Mouse (Mus musculus) forebrain, embryonic 11.5 days (tissue): ENCODE measurements around the gene Adprhl1. TPM values are rescaled to one million over a fixed set of nuclear protein-coding genes. Genes with fewer than 3 reads are reported as not detected.

ENCODE experiments used
- ATAC-seq: fragments of 200-750 bp; cut with Nextera tagmentation; replicated peaks from 2 replicates; pipeline ENCODE4 v1.8.0; 2017; ENCODE audit warnings: moderate TSS enrichment; ENCODE audit not compliant: low FRiP score
- DNase-seq: peaks from one replicate; pipeline ENCODE4 v3.0.0-alpha.2; 2017; ENCODE audit warnings: low spot score
- H3K27ac ChIP-seq: fragments of 300-500 bp; sonication (generic); 2 replicates; pipeline ENCODE4 v1.5.1; 2014; ENCODE audit warnings: low read depth, low read length
- H3K27me3 ChIP-seq: fragments of 300-500 bp; sonication (generic); 2 replicates; pipeline ENCODE4 v1.6.1; 2014; ENCODE audit warnings: mild to moderate bottlenecking, low read length, mixed read lengths; ENCODE audit not compliant: control insufficient read depth, insufficient read depth
- H3K36me3 ChIP-seq: fragments of 300-500 bp; sonication (generic); 2 replicates; pipeline ENCODE4 v1.6.1; 2014; ENCODE audit warnings: mild to moderate bottlenecking, low read length, moderate library complexity, mixed read lengths; ENCODE audit not compliant: control insufficient read depth, insufficient read depth
- H3K4me1 ChIP-seq: fragments of 300-500 bp; sonication (generic); replicated peaks from 2 replicates; pipeline ENCODE4 v1.6.1; 2014; ENCODE audit warnings: low read length, mixed read lengths; ENCODE audit not compliant: control insufficient read depth, insufficient read depth
- H3K4me2 ChIP-seq: fragments of 300-500 bp; sonication (generic); 2 replicates; pipeline ENCODE4 v1.6.1; 2014; ENCODE audit warnings: low read depth, mild to moderate bottlenecking, low read length, moderate library complexity, mixed read lengths; ENCODE audit not compliant: severe bottlenecking
- H3K4me3 ChIP-seq: fragments of 300-500 bp; sonication (generic); 2 replicates; pipeline ENCODE4 v1.5.1; 2014; ENCODE audit warnings: low read depth, low read length
- H3K9ac ChIP-seq: fragments of 300-500 bp; sonication (generic); 2 replicates; pipeline ENCODE4 v1.6.1; 2014; ENCODE audit warnings: low read length
- H3K9me3 ChIP-seq: fragments of 300-500 bp; sonication (generic); 2 replicates; pipeline ENCODE4 v1.6.1; 2016; ENCODE audit warnings: low read length, mixed read lengths; ENCODE audit not compliant: control insufficient read depth
- WGBS: fragments of 180-500 bp; shearing (Covaris S2); extraction: QIAGEN DNeasy Blood & Tissue Kit; methylation state at CpG from one replicate; pipeline ENCODE4 v1.1.7; 2014; 5-methylcytosine and 5-hydroxymethylcytosine counted together
- microRNA counts: library from miRNA; unstranded; fragments of <30 nt; microRNA quantifications from one replicate; lab custom pipeline; 2015
- microRNA-seq: library from miRNA; unstranded; fragments of <30 nt; microRNA quantifications from one replicate; pipeline ENCODE4, GENCODE M21; 2016; ENCODE audit not compliant: insufficient number of aligned reads
- polyA plus RNA-seq: library from polyadenylated mRNA; unstranded; fragments of >200 nt; fragmentation: Nextera tagmentation; extraction: Ambion mirVana; gene quantifications from 2 replicates; pipeline ENCODE4 v1.2.1, GENCODE M21; 2014

The Adprhl1 gene
- polyA plus RNA-seq, 1 experiment from 2014 or later = not detected

DNA sequence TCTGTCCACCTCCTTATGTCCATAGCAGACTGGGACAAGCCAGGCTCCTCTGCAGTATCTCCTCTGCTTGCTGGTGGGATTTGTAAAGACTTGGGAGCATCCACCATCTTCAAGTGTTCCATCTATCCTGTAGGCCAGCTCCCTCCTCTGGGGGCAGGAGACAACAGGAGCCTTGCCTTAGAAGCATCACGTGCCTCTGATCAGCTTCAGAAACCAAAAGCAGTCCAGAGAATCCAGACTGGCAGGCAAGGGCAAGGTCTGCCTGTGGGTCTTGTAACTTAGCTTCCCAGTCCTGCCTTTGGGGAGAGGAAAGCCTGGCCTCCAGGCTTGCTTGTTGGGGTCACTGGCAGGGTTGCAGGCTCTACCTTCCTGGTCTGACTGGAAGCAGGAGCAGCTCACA, 78.3 kb downstream of the Adprhl1 start:
- H3K4me2 ChIP-seq = no peak overlapping the region
- 75% methylated on average over 1 of the region's 1 CpGs for WGBS
- DNase-seq (no peak), ATAC-seq (no peak)
- peaks cover 6% of the 10 kb centered on the region for H3K36me3 ChIP-seq
- no peaks in the 10 kb centered on the region for H3K27me3 ChIP-seq
- no peak overlapping the region for H3K9ac ChIP-seq
- H3K4me3 ChIP-seq = no peak overlapping the region
- H3K4me1 ChIP-seq = no peaks in the 10 kb centered on the region
- no peaks in the 10 kb centered on the region for H3K9me3 ChIP-seq
- no peak overlapping the region for H3K27ac ChIP-seq

DNA sequence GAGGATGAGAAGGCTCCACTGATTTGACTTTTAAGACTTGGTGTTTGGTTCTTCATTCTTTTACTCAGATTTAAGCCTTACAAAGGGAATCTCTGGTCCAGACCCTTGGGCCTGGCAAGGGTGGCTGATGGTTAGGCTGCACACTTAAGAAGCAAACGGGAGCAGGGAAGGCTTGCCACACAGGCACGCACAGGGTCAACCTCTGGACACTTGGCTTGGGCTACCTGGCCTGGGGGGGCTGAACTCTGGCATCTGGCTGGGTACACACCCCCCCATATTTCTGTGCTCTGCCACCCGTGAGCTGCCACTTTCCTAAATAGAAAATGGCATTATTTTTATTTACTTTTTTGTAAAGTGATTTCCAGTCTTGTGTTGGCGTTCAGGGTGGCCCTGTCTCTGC, 79.2 kb downstream of the Adprhl1 start:
- Histone ChIP-seq H3K4me3 (no peak overlapping the region), H3K27me3 (no peaks in the 10 kb centered on the region), H3K4me1 (no peaks in the 10 kb centered on the region), H3K9ac (no peak overlapping the region), H3K9me3 (no peaks in the 10 kb centered on the region), H3K27ac (no peak overlapping the region), H3K4me2 (no peak overlapping the region), H3K36me3 (peaks cover 6% of the 10 kb centered on the region)
- WGBS = 92% methylated on average over 4 of the region's 4 CpGs
- no peak for DNase-seq
- no peak for ATAC-seq

DNA sequence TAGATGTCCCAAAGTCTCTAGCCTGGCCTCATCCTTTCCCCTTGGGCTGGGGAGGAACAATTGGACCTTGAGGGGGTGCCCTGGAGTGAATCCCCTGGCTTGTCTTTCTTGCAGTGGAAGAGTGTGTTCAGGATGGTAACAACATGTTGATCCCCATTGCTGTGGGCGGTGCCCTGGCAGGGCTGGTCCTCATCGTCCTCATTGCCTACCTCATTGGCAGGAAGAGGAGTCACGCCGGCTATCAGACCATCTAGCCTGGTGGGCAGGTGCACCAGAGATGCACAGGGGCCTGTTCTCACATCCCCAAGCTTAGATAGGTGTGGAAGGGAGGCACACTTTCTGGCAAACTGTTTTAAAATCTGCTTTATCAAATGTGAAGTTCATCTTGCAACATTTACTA, 79.7 kb downstream of the Adprhl1 start:
- no peaks in the 10 kb centered on the region for H3K27me3 ChIP-seq
- DNase-seq = no peak
- H3K4me2 ChIP-seq = no peak overlapping the region
- peaks cover 6% of the 10 kb centered on the region for H3K36me3 ChIP-seq
- WGBS = 91% methylated on average over 4 of the region's 4 CpGs
- no peak overlapping the region for H3K27ac ChIP-seq
- H3K4me1 ChIP-seq = no peaks in the 10 kb centered on the region
- no peaks in the 10 kb centered on the region for H3K9me3 ChIP-seq
- no peak for ATAC-seq
- H3K4me3 ChIP-seq = no peak overlapping the region
- no peak overlapping the region for H3K9ac ChIP-seq

MicroRNA genes within 50 kb of the gene (microRNA counts, 519-probe panel; counts per million panel counts)
- microRNA mmu-miR-1968 (lab: Ali Mortazavi, UCI) = 31.2 counts per million

Small RNA genes within 50 kb of the gene (microRNA-seq; reads per million reads assigned to microRNA genes)
- 37.9 reads per million, percentile 23 among the genes with 10 or more reads in this experiment for gene Mir1968

Other genes with a start within 250 kb of the Adprhl1 start
- not detected in 2 replicates for gene F7, start 228.1 kb downstream of the Adprhl1 start, polyA plus RNA-seq
- gene F10, start 216.9 kb downstream of the Adprhl1 start, polyA plus RNA-seq = 0.51 and 1.1 TPM in 2 replicates
- 0.47 and 0.79 TPM in 2 replicates for gene Proz, start 193.2 kb downstream of the Adprhl1 start, polyA plus RNA-seq
- gene Pcid2, start 148.7 kb downstream of the Adprhl1 start, polyA plus RNA-seq = 51.0 and 56.6 TPM in 2 replicates
- gene Cul4a, start 148.5 kb downstream of the Adprhl1 start, polyA plus RNA-seq = 86.6 and 91.4 TPM in 2 replicates
- gene Lamp1, start 95.0 kb downstream of the Adprhl1 start, polyA plus RNA-seq = 240 and 251 TPM in 2 replicates
- 18.3 and 21.4 TPM in 2 replicates for gene Grtp1, start 53.5 kb downstream of the Adprhl1 start, polyA plus RNA-seq
- gene Dcun1d2, start 34.0 kb upstream of the Adprhl1 start, polyA plus RNA-seq = 33.8 and 34.6 TPM in 2 replicates
- gene Tmco3, start 34.0 kb upstream of the Adprhl1 start, polyA plus RNA-seq = 40.0 and 40.8 TPM in 2 replicates
- 237 and 244 TPM in 2 replicates for gene Tfdp1, start 84.6 kb upstream of the Adprhl1 start, polyA plus RNA-seq
- not detected in 2 replicates for gene Atp4b, start 142.7 kb upstream of the Adprhl1 start, polyA plus RNA-seq
- gene Grk1, start 150.9 kb upstream of the Adprhl1 start, polyA plus RNA-seq = 0.05 TPM in 2 replicates
- gene Tmem255b, start 181.0 kb upstream of the Adprhl1 start, polyA plus RNA-seq = 0.39 TPM in 1 of 2 replicates, not detected in the other
- gene Gas6, start 240.3 kb upstream of the Adprhl1 start, polyA plus RNA-seq = 9.8 and 10.5 TPM in 2 replicates